Mouse (Mus musculus) activated CD4-positive, CD25-positive, alpha-beta regulatory T cell (primary cell): ENCODE measurements around the gene Rbp2. TPM values are rescaled to one million over a fixed set of nuclear protein-coding genes. Genes with fewer than 3 reads are reported as not detected.

ENCODE experiments used
- polyA plus RNA-seq, 2 experiments: library from polyadenylated mRNA; unstranded; fragments of 100-300 nt; shearing (Covaris generic); gene quantifications; one replicate each; pipeline ENCODE4 v1.2.1; 2017

Rbp2 gene
- polyA plus RNA-seq, result under 1 TPM in 1 of 2 experiments, not detected in 1; 0.39 TPM

GRCm38 (mm10) chr9:98485815-98486214, at the start of gene Rbp2:
Gene Rbp2, plus strand, starts transcription at chr9:98486115.

Other genes with a start within 250 kb of the Rbp2 start
- 10 to 100 TPM in 1 of 2 experiments, 1 to 10 TPM in 1; 6.8 to 16.8 TPM for gene Nmnat3, start 198.7 kb upstream of the Rbp2 start, polyA plus RNA-seq
- gene Rbp1, start 63.2 kb upstream of the Rbp2 start, polyA plus RNA-seq, result not detected
- 100 to 1,000 TPM; 104 to 131 TPM for gene Copb2, start 77.6 kb downstream of the Rbp2 start, polyA plus RNA-seq
- gene Mrps22, start 115.5 kb downstream of the Rbp2 start, polyA plus RNA-seq, result 10 to 100 TPM; 27.9 to 30.7 TPM